Mouse (Mus musculus) stomach, postnatal 0 days (tissue): Measurements from ENCODE around the gene Polr2g.

ENCODE experiments used
- CTCF ChIP-seq: IDR thresholded peaks from 2 replicates; pipeline ENCODE4 v1.5.1; 2016; ENCODE audit warnings: antibody characterized with exemption, low read depth, mild to moderate bottlenecking, moderate library complexity
- EP300 ChIP-seq: optimal IDR thresholded peaks from 2 replicates; pipeline ENCODE3; 2016; ENCODE audit warnings: antibody characterized with exemption

DNA sequence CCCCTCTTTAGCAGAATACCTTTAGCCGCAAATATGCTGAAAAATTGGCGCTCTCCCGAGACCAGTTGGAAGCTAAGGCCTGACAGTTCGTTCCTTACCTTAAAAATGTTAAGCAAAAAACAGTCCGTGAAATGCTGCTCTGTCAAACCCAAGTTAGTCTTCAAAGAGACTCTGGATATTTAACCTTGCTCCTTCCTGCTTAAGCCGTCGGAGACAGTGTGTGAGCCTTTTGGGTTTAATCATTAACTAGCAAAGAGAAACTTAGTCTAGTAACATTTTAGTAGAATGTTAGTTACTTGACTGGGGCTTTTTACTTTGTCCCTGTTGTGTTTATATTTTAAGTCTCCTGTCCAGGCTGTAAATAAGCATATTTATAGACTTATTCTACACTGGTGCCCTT is 22.8 kb upstream of the Polr2g start:
- no peak for TF ChIP-seq CTCF
- no peak for TF ChIP-seq EP300
